Mouse (Mus musculus) limb, embryonic 15.5 days (tissue): ENCODE measurements at regions not wholly inside any gene's neighbourhood (a gene's known extent, or its start where the extent isn't known, plus 50 kb on each side); places are given as distances from the start of the nearest gene placed in this dataset.

Source experiments
- ATAC-seq: fragments of 200-750 bp; cut with Nextera tagmentation; 2 replicates; pipeline ENCODE4 v1.8.0; 2017; ENCODE audit warnings: low read depth, moderate TSS enrichment; ENCODE audit not compliant: insufficient number of reproducible peaks, low FRiP score, low TSS enrichment
- H3K27ac ChIP-seq: fragments of 300-500 bp; sonication (generic); 2 replicates; pipeline ENCODE4 v1.5.1; 2015; ENCODE audit warnings: moderate library complexity, mild to moderate bottlenecking, inconsistent platforms
- H3K27me3 ChIP-seq: fragments of 300-500 bp; sonication (generic); 2 replicates; pipeline ENCODE4 v1.6.1; 2015; ENCODE audit warnings: inconsistent platforms
- H3K36me3 ChIP-seq: fragments of 300-500 bp; sonication (generic); 2 replicates; pipeline ENCODE4 v1.6.1; 2015; ENCODE audit warnings: inconsistent platforms
- H3K4me1 ChIP-seq: fragments of 300-500 bp; sonication (generic); 2 replicates; pipeline ENCODE4 v1.6.1; 2015; ENCODE audit warnings: inconsistent platforms
- H3K4me2 ChIP-seq: fragments of 300-500 bp; sonication (generic); 2 replicates; pipeline ENCODE4 v1.6.1; 2015; ENCODE audit warnings: mild to moderate bottlenecking, inconsistent platforms
- H3K4me3 ChIP-seq: fragments of 300-500 bp; sonication (generic); 2 replicates; pipeline ENCODE4 v1.5.1; 2015; ENCODE audit warnings: mild to moderate bottlenecking, inconsistent platforms
- H3K9ac ChIP-seq: fragments of 300-500 bp; sonication (generic); 2 replicates; pipeline ENCODE4 v1.6.1; 2015; ENCODE audit warnings: inconsistent platforms
- H3K9me3 ChIP-seq: fragments of 300-500 bp; sonication (generic); 2 replicates; pipeline ENCODE4 v1.6.1; 2016; ENCODE audit warnings: inconsistent platforms
- WGBS: fragments of 180-500 bp; shearing (Covaris S2); methylation state at CpG from one replicate; pipeline ENCODE4 v1.1.7; 2015; 5-methylcytosine and 5-hydroxymethylcytosine counted together

- H3K4me1 ChIP-seq, result no peaks in the 10 kb centered on the region
- H3K9ac ChIP-seq, result no peak overlapping the region
- no peaks in the 10 kb centered on the region for H3K9me3 ChIP-seq
- WGBS, result 77% methylated on average over 6 of the region's 6 CpGs
- H3K27me3 ChIP-seq, result no peaks in the 10 kb centered on the region
- H3K4me2 ChIP-seq, result no peak overlapping the region
- H3K4me3 ChIP-seq, result no peak overlapping the region
- H3K27ac ChIP-seq, result no peak overlapping the region
- no peak for ATAC-seq
- no peaks in the 10 kb centered on the region for H3K36me3 ChIP-seq
Measured at GRCm38 (mm10) chr17:79798361-79798760, 83.5 kb upstream of the Cyp1b1 start.

- Histone ChIP-seq H3K36me3 (no peaks in the 10 kb centered on the region), H3K9ac (no peak overlapping the region), H3K27ac (no peak overlapping the region), H3K9me3 (no peaks in the 10 kb centered on the region), H3K4me1 (no peaks in the 10 kb centered on the region), H3K27me3 (no peaks in the 10 kb centered on the region), H3K4me2 (no peak overlapping the region), H3K4me3 (no peak overlapping the region)
- no peak for ATAC-seq
- 56% methylated on average over 7 of the region's 7 CpGs for WGBS
Measured at GRCm38 (mm10) chr17:79790166-79790565, 75.3 kb upstream of the Cyp1b1 start.

DNA sequence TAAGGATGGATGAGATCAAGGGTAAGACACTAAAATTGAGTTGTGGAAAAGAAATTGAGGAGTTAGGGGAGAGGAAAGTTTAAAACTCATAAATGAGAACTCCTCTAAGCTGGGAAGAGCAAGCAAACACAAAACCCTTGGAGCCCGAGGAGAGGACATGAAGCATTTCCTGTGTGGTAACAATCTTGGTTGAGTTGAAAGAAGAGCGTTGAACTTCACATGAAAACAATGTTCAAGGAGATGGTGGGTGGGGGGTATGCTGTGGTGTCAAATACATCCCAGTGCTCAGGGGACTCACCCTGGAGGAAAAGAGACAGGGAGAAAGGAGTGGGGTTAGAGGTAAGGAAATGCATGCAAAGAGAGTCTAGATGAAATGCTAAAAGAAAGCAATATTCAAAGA is 72.3 kb upstream of the Cyp1b1 start:
- Histone ChIP-seq H3K4me1 (no peaks in the 10 kb centered on the region), H3K27me3 (no peaks in the 10 kb centered on the region), H3K9ac (no peak overlapping the region), H3K9me3 (no peaks in the 10 kb centered on the region), H3K36me3 (no peaks in the 10 kb centered on the region), H3K4me3 (no peak overlapping the region), H3K27ac (no peak overlapping the region), H3K4me2 (no peak overlapping the region)
- 71% methylated on average over 2 of the region's 2 CpGs for WGBS
- no peak for ATAC-seq

- ATAC-seq, result no peak
- Histone ChIP-seq H3K4me1 (no peaks in the 10 kb centered on the region), H3K27me3 (no peaks in the 10 kb centered on the region), H3K9ac (no peak overlapping the region), H3K4me3 (no peak overlapping the region), H3K27ac (no peak overlapping the region), H3K4me2 (no peak overlapping the region), H3K9me3 (no peaks in the 10 kb centered on the region), H3K36me3 (no peaks in the 10 kb centered on the region)
- 66% methylated on average over 5 of the region's 5 CpGs for WGBS
Measured at GRCm38 (mm10) chr17:79786691-79787090, 71.8 kb upstream of the Cyp1b1 start.

DNA sequence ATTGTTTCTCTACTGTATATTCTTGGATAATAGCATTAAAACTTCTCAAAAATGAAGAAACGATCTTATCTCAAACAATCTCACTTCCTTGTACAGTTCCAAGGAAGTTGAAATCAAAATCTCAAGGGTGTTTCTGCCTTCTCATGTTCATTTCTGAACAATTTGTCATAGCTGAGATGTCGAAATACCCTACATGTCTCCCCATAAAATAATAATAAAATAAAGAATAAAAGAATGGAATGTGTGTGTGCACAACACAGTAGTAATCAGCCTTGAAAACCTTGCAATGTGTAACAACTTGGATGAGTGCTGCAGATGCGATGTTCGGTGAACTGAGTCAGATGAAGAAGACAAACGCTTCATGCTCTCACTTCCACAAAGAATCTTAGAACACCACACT is 71.4 kb upstream of the Cyp1b1 start:
- no peak for ATAC-seq
- H3K27me3 ChIP-seq, result no peaks in the 10 kb centered on the region
- no peaks in the 10 kb centered on the region for H3K36me3 ChIP-seq
- H3K4me2 ChIP-seq, result no peak overlapping the region
- no peaks in the 10 kb centered on the region for H3K9me3 ChIP-seq
- H3K4me1 ChIP-seq, result no peaks in the 10 kb centered on the region
- no peak overlapping the region for H3K9ac ChIP-seq
- H3K27ac ChIP-seq, result no peak overlapping the region
- no peak overlapping the region for H3K4me3 ChIP-seq
- 85% methylated on average over 5 of the region's 5 CpGs for WGBS

DNA sequence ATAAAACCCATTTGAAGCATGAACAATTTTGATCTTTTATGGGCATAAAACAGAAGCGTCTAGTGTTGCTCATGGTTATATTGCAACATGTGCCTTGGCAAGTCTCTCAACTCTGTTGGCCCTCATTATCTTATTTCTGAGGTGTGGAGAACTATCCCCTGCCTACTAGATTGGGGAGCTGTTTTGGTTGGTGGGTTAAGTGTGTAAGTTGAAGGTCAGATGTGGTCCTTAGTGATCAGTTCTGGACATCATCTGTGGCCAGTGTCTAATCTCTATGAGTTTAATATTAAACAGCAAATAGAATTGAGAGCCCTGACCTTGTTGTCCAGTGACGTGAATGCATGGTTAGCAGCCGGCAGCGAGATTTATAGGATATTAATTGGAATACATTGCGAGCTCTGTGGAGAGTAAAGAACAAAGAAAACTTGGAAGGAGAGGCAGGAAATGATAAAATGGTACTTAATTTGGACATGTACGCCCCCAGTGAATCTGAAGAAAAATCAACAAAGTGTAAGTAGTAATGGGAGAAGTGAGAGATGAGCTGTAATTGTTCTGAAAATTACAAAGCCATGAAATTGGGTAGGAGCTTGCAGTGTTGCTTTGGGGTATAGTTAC is 69.5 kb upstream of the Cyp1b1 start:
- Histone ChIP-seq H3K36me3 (no peaks in the 10 kb centered on the region), H3K4me2 (no peak overlapping the region), H3K4me3 (no peak overlapping the region), H3K9me3 (no peaks in the 10 kb centered on the region), H3K27ac (no peak overlapping the region), H3K4me1 (no peaks in the 10 kb centered on the region), H3K27me3 (no peaks in the 10 kb centered on the region), H3K9ac (no peak overlapping the region)
- ATAC-seq, result no peak
- 58% methylated on average over 6 of the region's 6 CpGs for WGBS

- Histone ChIP-seq H3K27me3 (no peaks in the 10 kb centered on the region), H3K27ac (no peak overlapping the region), H3K9me3 (no peaks in the 10 kb centered on the region), H3K9ac (no peak overlapping the region), H3K4me1 (no peaks in the 10 kb centered on the region), H3K4me3 (no peak overlapping the region), H3K4me2 (no peak overlapping the region), H3K36me3 (no peaks in the 10 kb centered on the region)
- WGBS, result 90% methylated on average over 13 of the region's 13 CpGs
- ATAC-seq, result no peak
Measured at GRCm38 (mm10) chr17:79781733-79782663, 67.1 kb upstream of the Cyp1b1 start.

- Histone ChIP-seq H3K9ac (no peak overlapping the region), H3K27me3 (no peaks in the 10 kb centered on the region), H3K36me3 (no peaks in the 10 kb centered on the region), H3K4me2 (no peak overlapping the region), H3K27ac (no peak overlapping the region), H3K9me3 (no peaks in the 10 kb centered on the region), H3K4me3 (no peak overlapping the region), H3K4me1 (no peaks in the 10 kb centered on the region)
- 91% methylated on average over 2 of the region's 2 CpGs for WGBS
- no peak for ATAC-seq
Measured at GRCm38 (mm10) chr17:79781262-79781661, 66.4 kb upstream of the Cyp1b1 start.

GRCm38 (mm10) chr17:79777874-79778395 is 63.1 kb upstream of the Cyp1b1 start:
- Histone ChIP-seq H3K9me3 (no peaks in the 10 kb centered on the region), H3K9ac (no peak overlapping the region), H3K4me1 (no peaks in the 10 kb centered on the region), H3K4me2 (no peak overlapping the region), H3K4me3 (no peak overlapping the region), H3K36me3 (no peaks in the 10 kb centered on the region), H3K27ac (no peak overlapping the region), H3K27me3 (no peaks in the 10 kb centered on the region)
- WGBS, result 60% methylated on average over 8 of the region's 8 CpGs
- no peak for ATAC-seq

GRCm38 (mm10) chr17:79776177-79776576 is 61.3 kb upstream of the Cyp1b1 start:
- H3K9me3 ChIP-seq, result no peaks in the 10 kb centered on the region
- no peaks in the 10 kb centered on the region for H3K27me3 ChIP-seq
- no peak overlapping the region for H3K9ac ChIP-seq
- ATAC-seq, result no peak
- no peak overlapping the region for H3K27ac ChIP-seq
- no peaks in the 10 kb centered on the region for H3K36me3 ChIP-seq
- H3K4me2 ChIP-seq, result no peak overlapping the region
- H3K4me3 ChIP-seq, result no peak overlapping the region
- H3K4me1 ChIP-seq, result peaks cover 4% of the 10 kb centered on the region; the same call in 1 of the 2 replicates
- WGBS, result 83% methylated on average over 4 of the region's 4 CpGs

DNA sequence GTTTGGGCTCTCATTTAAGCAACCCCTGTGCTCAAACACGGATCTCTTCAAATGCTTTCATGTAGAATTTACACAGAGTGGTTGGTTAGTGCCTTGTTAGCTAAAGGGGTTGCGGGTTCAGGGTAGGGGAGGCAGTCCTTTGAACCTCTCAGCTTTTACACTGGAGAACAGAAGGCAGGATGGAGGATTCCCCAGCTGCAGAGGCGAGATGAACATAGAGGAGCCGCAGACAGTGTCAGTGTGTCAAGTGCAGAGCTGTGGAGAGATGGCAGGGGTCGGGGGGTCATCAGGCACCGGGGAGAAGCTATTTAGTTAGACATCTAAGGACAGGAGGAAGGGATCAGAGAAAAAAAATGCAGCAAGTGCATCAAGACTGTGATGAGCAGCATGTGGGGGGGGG is 60.4 kb upstream of the Cyp1b1 start:
- no peaks in the 10 kb centered on the region for H3K9me3 ChIP-seq
- H3K4me1 ChIP-seq, result peaks cover 4% of the 10 kb centered on the region; the same call in 1 of the 2 replicates
- no peak overlapping the region for H3K9ac ChIP-seq
- H3K27ac ChIP-seq, result no peak overlapping the region
- no peak for ATAC-seq
- H3K36me3 ChIP-seq, result no peaks in the 10 kb centered on the region
- H3K4me2 ChIP-seq, result no peak overlapping the region
- H3K27me3 ChIP-seq, result no peaks in the 10 kb centered on the region
- WGBS, result 70% methylated on average over 6 of the region's 6 CpGs
- no peak overlapping the region for H3K4me3 ChIP-seq

GRCm38 (mm10) chr17:79774291-79774690 is 59.4 kb upstream of the Cyp1b1 start:
- Histone ChIP-seq H3K9me3 (no peaks in the 10 kb centered on the region), H3K27ac (no peak overlapping the region), H3K36me3 (no peaks in the 10 kb centered on the region), H3K27me3 (no peaks in the 10 kb centered on the region), H3K4me3 (no peak overlapping the region), H3K9ac (no peak overlapping the region), H3K4me1 (peaks cover 4% of the 10 kb centered on the region; the same call in 1 of the 2 replicates), H3K4me2 (no peak overlapping the region)
- no peak for ATAC-seq
- WGBS, result 44% methylated on average over 1 of the region's 1 CpGs
